Mouse (Mus musculus): ENCODE results near the gene Gm13276.
"Not testable (repeated sequence)": the region's sequence is repeated elsewhere in the genome, so short reads cannot be mapped to it uniquely, and the experiment has no call there.

Gene Gm13276

GRCm38 (mm10) chr4:88785409-88785808 lies at the start of gene Gm13276:
Gene Gm13276, plus strand, starts transcription at chr4:88785709.
- not testable (repeated sequence) for DNase-seq

GRCm38 (mm10) chr4:88738480-88738879 lies 47.0 kb upstream of the Gm13276 start:
- no peak for DNase-seq

GRCm38 (mm10) chr4:88739036-88739435 lies 46.5 kb upstream of the Gm13276 start:
- DNase-seq = no peak

DNA sequence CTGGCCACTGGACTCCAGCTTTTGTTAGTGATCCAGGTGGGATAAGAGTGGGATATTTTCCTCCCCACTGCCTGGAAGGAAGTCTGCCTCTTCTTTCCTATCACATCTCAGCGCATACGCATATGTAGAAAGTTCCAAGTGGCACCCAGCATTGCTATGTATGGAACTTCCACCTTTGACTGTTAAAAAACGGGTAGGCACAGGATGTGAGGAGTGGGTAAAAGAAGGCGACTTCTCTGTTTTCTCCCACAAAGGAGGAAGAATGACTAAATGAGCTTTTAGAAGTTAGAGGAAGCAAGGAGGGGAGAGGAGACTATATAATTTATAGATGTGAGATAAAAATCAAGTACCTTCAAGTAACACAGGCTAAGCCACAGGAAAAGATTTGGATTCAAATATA lies 44.1 kb upstream of the Gm13276 start:
- DNase-seq = no peak

DNA sequence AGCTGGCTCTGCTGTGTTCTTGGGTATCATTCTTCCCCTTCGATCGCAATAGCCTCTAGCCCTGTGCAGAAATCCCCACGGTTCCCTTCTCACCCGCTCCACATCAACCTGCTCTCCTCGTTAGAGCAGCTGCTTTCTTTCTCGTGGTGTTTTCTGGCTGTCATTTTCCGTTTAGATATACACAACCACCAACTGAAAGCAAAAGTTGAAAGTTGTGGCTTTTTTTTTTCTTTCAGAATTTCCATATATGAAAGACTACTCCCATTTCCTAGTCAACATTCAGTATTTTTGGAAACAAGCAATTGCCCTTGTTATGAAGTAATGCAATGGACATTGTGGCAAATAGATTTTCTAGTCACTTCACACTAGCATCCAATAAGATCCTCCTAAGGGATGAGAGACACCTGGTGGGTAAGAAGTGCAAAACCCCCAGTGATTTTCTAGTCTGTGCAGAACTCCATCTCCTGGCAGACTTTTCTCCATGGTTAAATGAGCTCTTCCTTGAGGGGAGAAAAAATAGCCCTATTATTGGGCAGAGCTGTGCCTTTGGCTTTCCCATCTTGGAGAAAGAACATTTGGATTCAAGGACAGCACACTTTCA lies 42.6 kb upstream of the Gm13276 start:
- DNase-seq = no peak

GRCm38 (mm10) chr4:88744207-88744606 lies 41.3 kb upstream of the Gm13276 start:
- DNase-seq = no peak

- DNase-seq = no peak
Measured at GRCm38 (mm10) chr4:88749926-88750325, 35.6 kb upstream of the Gm13276 start.

GRCm38 (mm10) chr4:88754818-88755340 lies 30.6 kb upstream of the Gm13276 start, which contains the start of gene Gm13271:
Gene Gm13271, plus strand, starts transcription at chr4:88754868.
- peak; percentile 83 to 90 for DNase-seq

DNA sequence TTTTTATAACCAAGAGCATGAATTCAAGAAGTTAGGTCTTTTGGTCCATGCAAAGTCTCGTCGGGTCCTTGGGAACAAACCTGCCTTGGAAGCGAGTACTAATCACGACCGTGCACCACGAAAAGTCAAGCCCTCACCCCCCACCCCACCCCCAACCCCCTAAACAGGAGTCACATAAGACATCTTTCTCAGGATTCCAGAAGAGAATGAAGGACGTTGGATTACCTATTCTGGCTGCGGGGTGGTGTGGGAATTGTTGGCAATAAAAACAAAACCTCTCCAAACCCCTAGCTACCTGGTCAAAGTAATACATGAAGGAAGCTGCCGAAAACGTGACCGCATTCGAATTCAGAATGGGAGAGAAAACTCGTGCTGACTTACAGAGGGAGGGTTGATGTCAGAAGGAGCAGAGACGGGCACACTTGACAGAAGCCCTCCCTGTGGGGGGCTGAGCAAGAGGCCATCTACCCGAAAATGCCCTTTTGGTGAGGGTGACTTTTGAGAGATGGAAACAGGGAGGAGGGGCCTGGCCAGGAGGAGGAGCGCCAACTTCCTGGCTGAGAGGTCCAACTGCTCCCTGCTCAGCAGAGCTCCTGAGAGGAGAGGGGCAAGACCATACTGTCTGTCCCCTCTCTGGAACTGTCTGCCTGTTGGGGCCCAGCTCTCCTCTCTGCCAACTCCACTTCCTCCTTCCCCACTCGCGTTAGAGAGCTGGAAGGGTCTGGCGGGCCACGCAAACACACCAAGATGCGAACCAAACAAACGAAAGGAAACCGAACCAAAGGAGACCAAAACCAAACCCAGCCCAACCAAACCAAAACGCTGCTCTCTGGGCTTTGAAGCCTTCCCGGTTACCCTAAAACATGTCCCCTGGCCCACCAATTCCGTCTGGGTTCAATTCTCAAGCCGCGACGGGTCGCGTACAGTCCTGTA lies 28.7 kb upstream of the Gm13276 start:
- DNase-seq = peak in 1 of 2 experiments; percentile 28

DNA sequence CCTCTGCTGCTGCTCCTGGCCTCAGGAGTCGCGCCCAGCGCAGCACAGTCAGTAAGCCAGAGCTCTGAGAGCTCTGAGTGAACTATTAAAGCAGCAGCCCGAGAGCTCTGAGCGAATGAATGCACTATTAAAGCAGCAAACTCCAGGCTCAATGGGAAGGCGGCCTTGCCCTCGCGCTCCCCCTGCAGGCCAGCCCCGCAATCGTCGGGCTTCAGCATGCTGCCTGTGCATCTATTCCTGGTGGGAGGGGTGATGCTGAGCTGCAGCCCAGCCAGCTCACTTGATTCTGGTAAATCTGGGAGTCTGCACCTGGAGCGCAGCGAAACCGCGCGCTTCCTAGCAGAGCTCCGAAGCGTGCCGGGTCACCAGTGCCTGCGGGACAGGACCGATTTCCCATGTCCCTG lies 27.9 kb upstream of the Gm13276 start:
- DNase-seq = peak; percentile 94 to 95

GRCm38 (mm10) chr4:88758751-88759150 lies 26.8 kb upstream of the Gm13276 start:
- DNase-seq = peak in 1 of 2 experiments; percentile 11

GRCm38 (mm10) chr4:88759610-88760268 lies 25.8 kb upstream of the Gm13276 start, which contains the start of gene Gm13283:
Gene Gm13283, plus strand, starts transcription at chr4:88760119.
- peak; percentile 31 to 59 for DNase-seq

DNA sequence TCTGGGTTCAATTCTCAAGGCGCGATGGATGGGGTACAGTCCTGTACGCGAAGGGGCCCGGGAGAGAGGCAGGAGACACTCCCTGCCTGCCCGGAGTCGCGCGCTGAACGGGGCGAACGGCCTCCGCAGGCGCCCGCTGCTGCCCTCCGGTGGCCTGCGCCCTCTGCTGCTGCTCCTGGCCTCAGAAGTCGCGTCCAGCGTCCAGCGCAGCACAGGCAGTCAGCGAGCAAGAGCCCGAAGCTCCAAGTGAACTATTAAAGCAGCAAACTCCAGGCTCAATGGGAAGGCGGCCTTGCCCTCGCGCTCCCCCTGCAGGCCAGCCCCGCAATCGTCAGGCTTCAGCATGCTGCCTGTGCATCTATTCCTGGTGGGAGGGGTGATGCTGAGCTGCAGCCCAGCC lies 25.1 kb upstream of the Gm13276 start:
- peak; percentile 20 to 28 for DNase-seq

GRCm38 (mm10) chr4:88761776-88762175 lies 23.7 kb upstream of the Gm13276 start:
- DNase-seq = peak; percentile 85 to 93

DNA sequence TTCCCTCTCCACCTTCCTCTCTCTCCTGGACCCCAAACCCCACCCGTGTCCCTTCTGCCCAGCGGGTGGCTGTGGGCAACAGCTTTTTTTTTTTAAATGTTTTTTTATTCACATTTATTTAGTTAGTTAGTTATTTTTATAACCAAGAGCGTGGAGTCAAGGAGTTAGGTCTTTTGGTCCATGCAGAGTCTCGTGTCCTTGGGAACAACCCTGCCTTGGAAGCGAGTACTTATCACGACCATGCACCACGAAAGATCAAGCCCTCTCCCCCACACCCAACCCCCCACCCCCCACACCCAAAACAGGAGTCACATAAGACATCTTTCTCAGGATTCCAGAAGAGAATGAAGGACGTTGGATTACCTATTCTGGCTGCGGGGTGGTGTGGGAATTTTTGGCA lies 23.2 kb upstream of the Gm13276 start:
- DNase-seq = peak in 1 of 2 experiments; percentile 40

GRCm38 (mm10) chr4:88763384-88764018 lies 22.0 kb upstream of the Gm13276 start:
- peak in 1 of 2 experiments; percentile 6 for DNase-seq

GRCm38 (mm10) chr4:88773534-88773933 lies 12.0 kb upstream of the Gm13276 start, which contains the start of gene Gm13290:
Gene Gm13290, plus strand, starts transcription at chr4:88773834.
- not testable (repeated sequence) for DNase-seq

DNA sequence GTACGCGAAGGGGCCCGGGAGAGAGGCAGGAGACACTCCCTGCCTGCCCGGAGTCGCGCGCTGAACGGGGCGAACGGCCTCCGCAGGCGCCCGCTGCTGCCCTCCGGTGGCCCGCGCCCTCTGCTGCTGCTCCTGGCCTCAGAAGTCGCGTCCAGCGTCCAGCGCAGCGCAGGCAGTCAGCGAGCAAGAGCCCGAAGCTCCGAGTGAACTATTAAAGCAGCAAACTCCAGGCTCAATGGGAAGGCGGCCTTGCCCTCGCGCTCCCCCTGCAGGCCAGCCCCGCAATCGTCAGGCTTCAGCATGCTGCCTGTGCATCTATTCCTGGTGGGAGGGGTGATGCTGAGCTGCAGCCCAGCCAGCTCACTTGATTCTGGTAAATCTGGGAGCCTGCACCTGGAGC lies 8.9 kb upstream of the Gm13276 start, which contains the start of gene Gm13289:
Gene Gm13289, plus strand, starts transcription at position 301 of the 400 bp plus-strand sequence.
- not testable (repeated sequence) for DNase-seq

DNA sequence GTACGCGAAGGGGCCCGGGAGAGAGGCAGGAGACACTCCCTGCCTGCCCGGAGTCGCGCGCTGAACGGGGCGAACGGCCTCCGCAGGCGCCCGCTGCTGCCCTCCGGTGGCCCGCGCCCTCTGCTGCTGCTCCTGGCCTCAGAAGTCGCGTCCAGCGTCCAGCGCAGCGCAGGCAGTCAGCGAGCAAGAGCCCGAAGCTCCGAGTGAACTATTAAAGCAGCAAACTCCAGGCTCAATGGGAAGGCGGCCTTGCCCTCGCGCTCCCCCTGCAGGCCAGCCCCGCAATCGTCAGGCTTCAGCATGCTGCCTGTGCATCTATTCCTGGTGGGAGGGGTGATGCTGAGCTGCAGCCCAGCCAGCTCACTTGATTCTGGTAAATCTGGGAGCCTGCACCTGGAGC lies 6.0 kb upstream of the Gm13276 start, which contains the start of gene Gm13272:
Gene Gm13272, plus strand, starts transcription at position 301 of the 400 bp plus-strand sequence.
- DNase-seq = not testable (repeated sequence)

GRCm38 (mm10) chr4:88780320-88780719 lies 5.2 kb upstream of the Gm13276 start:
- DNase-seq = peak in 1 of 2 experiments; percentile 15

DNA sequence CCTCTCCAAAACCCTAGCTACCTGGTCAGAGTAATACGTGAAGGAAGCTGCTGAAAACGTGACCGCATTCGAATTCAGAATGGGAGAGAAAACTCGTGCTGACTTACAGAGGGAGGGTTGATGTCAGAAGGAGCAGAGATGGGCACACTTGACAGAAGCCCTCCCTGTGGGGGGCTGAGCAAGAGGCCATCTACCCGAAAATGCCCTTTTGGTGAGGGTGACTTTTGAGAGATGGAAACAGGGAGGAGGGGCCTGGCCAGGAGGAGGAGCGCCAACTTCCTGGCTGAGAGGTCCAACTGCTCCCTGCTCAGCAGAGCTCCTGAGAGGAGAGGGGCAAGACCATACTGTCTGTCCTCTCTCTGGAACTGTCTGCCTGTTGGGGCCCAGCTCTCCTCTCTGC lies 3.7 kb upstream of the Gm13276 start, which contains the start of gene Ifnz:
Gene Ifnz, plus strand, starts transcription at position 301 of the 400 bp plus-strand sequence.
- not testable (repeated sequence) for DNase-seq

DNA sequence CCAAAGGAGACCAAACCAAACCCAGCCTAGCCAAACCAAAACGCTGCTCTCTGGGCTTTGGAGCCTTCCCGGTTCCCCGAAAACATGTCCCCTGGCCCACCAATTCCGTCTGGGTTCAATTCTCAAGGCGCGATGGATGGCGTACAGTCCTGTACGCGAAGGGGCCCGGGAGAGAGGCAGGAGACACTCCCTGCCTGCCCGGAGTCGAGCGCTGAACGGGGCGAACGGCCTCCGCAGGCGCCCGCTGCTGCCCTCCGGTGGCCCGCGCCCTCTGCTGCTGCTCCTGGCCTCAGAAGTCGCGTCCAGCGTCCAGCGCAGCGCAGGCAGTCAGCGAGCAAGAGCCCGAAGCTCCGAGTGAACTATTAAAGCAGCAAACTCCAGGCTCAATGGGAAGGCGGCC lies 3.2 kb upstream of the Gm13276 start:
- not testable (repeated sequence) for DNase-seq

All from thymus, adult 18-20 months (tissue).